In genomic region chr2:51347086-51347485, GRCm38 (mm10) we compare ENCODE assay signal across 16 mouse cellular contexts.
"Had no signal": no experiment of that assay in that cellular context is flagged by ENCODE, and none has a peak within 500 bp of the region (broad histone marks: within the 10 kb centered on the region; RNA-seq: fewer than 3 reads in every experiment).

No protein-coding gene starts in this region.

- ATAC-seq: hindbrain, postnatal 0 days; intestine, embryonic 16.5 days; liver, embryonic 12.5 days had no signal

- DNase-seq: gastrocnemius, adult 2 months; gastrocnemius, postnatal 10 days; gastrocnemius, postnatal 25 days; heart, adult 18-20 months; heart, postnatal 10 days; kidney, adult 11 months; kidney, adult 2 months; kidney, adult 9 months; kidney, postnatal 14 days; kidney, postnatal 36 days; layer of hippocampus, adult 9-11 months; layer of hippocampus, postnatal 36 days; left cerebral cortex, postnatal 4 days had no signal
